Mouse (Mus musculus) small intestine, adult 2 months (tissue): ENCODE data around the gene Sst.

Experiments used
- CTCF ChIP-seq: fragments of 200-500 bp; IDR thresholded peaks from 2 replicates; pipeline ENCODE4 v1.5.1; 2012; ENCODE audit warnings: low read depth, mild to moderate bottlenecking, control low read depth, inconsistent platforms, low read length, moderate library complexity, mixed read lengths; ENCODE audit not compliant: insufficient replicate concordance, insufficient read length; ENCODE audit errors: extremely low read depth
- POLR2A ChIP-seq: fragments of 200-500 bp; IDR thresholded peaks from 2 replicates; pipeline ENCODE4 v1.6.1; 2012; ENCODE audit warnings: low read depth, mild to moderate bottlenecking, control low read depth, inconsistent platforms, low read length, moderate library complexity

DNA sequence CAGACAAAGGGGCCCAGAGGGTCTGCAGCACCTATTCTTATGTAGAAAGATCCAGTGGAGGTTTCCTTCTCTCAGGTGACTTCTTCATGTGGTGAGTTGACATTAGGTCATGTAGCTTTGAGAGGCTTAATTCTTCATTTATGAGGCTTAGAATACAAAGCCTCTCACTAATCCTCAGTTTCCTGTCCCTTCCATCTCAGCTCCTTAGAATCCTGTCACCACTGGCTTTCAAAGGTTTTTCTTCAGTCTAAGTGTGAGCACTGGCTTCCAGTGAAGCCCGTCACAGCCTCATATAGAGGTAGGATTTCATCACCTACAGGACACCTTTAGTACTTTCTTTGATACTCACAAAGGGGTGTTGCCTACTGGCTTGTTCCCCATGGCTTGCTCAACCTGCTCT, 32.1 kb upstream of the Sst start:
- TF ChIP-seq POLR2A, result no peak
- no peak for TF ChIP-seq CTCF
